Mouse (Mus musculus): ENCODE data around the gene Arl6ip4. TPM values are rescaled to one million over a fixed set of nuclear protein-coding genes. Genes with fewer than 3 reads are reported as not detected.

Gene Arl6ip4
- polyA plus RNA-seq, 1 experiment from 2014 or later: 75.5 TPM

- no peak overlapping the region for H3K9ac ChIP-seq (ENCODE audit: low read depth, low read length)
- no peak for ATAC-seq
- H3K4me3 ChIP-seq (ENCODE audit: low read depth, low read length): no peak overlapping the region
- H3K27ac ChIP-seq (ENCODE audit: low read depth, low read length): no peak overlapping the region
- 80% methylated on average over 11 of the region's 11 CpGs for WGBS
- H3K9me3 ChIP-seq (ENCODE audit: control insufficient read depth): no peaks in the 10 kb centered on the region
- no peak for TF ChIP-seq CTCF (IDR thresholded peaks at IDR 0.05; ENCODE audit: low read depth)
- no peaks in the 10 kb centered on the region; the same call in 1 of the 2 replicates for H3K36me3 ChIP-seq (ENCODE audit: control insufficient read depth, insufficient read depth)
- no peak overlapping the region for H3K4me2 ChIP-seq (replicated peaks; ENCODE audit: low read depth)
- no peaks in the 10 kb centered on the region for H3K27me3 ChIP-seq (replicated peaks; ENCODE audit: control insufficient read depth, insufficient read depth, low read length)
- H3K4me1 ChIP-seq (replicated peaks; ENCODE audit: control insufficient read depth, insufficient read depth, low read length): peaks cover 6% of the 10 kb centered on the region; the same call in 1 of the 2 replicates
These were observed 22.6 kb upstream of the Arl6ip4 start for GRCm38 (mm10) chr5:124093120-124093794.

DNA sequence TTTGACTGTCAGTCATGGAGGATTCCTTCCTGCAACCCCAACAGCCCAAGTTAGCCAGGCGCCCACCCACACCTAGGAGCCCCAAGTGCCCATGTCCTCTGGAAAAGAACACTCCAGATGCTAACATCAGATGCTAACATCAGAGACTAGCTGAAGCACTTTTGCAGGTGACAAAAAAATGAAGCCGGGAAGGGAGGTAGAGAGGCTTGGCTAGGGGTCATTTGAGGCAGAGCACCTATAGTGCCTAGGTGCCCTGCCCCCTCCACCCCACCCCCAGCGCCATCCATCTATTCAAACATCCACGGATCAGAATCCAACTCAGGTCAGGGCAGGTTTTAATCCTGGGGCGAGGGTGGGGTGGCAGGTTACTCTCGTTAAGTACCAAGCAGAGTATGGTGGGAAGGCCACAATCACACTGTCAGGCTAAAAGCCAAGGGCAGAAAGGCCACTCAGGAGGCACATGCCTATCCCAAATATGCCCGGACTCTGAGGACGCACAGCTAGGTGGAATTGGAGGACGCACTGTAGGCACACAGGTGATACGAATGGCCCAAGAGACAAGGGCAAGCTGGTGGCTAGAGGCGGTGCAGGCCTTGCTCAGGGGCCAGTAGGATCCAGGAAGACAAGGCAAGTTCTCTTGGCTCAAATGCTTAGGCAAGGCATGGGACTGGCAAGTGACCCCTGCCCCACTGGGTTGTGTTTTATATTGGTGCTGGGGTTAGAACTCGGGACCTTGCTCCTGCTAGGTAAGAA, 21.9 kb upstream of the Arl6ip4 start:
- Histone ChIP-seq H3K4me1 (replicated peaks; ENCODE audit: control insufficient read depth, insufficient read depth, low read length) (peaks cover 6% of the 10 kb centered on the region; the same call in 1 of the 2 replicates), H3K4me2 (replicated peaks; ENCODE audit: low read depth) (no peak overlapping the region), H3K9ac (ENCODE audit: low read depth, low read length) (no peak overlapping the region), H3K27me3 (replicated peaks; ENCODE audit: control insufficient read depth, insufficient read depth, low read length) (no peaks in the 10 kb centered on the region), H3K27ac (ENCODE audit: low read depth, low read length) (no peak overlapping the region), H3K36me3 (ENCODE audit: control insufficient read depth, insufficient read depth) (no peaks in the 10 kb centered on the region), H3K4me3 (ENCODE audit: low read depth, low read length) (no peak overlapping the region), H3K9me3 (ENCODE audit: control insufficient read depth) (no peaks in the 10 kb centered on the region)
- TF ChIP-seq CTCF (IDR thresholded peaks at IDR 0.05; ENCODE audit: low read depth): no peak
- no peak for ATAC-seq
- 88% methylated on average over 12 of the region's 12 CpGs for WGBS

- H3K27ac ChIP-seq (ENCODE audit: low read depth, low read length): peak overlapping the region; percentile 24; the same call in 1 of the 2 replicates
- peak overlapping the region; percentile 92 for H3K4me2 ChIP-seq (replicated peaks; ENCODE audit: low read depth)
- WGBS: 11% methylated on average over 19 of the region's 19 CpGs
- no peaks in the 10 kb centered on the region for H3K27me3 ChIP-seq (replicated peaks; ENCODE audit: control insufficient read depth, insufficient read depth, low read length)
- no peaks in the 10 kb centered on the region for H3K36me3 ChIP-seq (ENCODE audit: control insufficient read depth, insufficient read depth)
- peak; percentile 6 for ATAC-seq
- H3K4me1 ChIP-seq (replicated peaks; ENCODE audit: control insufficient read depth, insufficient read depth, low read length): peaks cover 6% of the 10 kb centered on the region; the same call in 1 of the 2 replicates
- H3K9me3 ChIP-seq (ENCODE audit: control insufficient read depth): no peaks in the 10 kb centered on the region
- peak overlapping the region; percentile 48 for H3K4me3 ChIP-seq (ENCODE audit: low read depth, low read length)
- TF ChIP-seq CTCF (IDR thresholded peaks at IDR 0.05; ENCODE audit: low read depth): no peak; the same call in 1 of the 2 replicates
- H3K9ac ChIP-seq (ENCODE audit: low read depth, low read length): peak overlapping the region; percentile 64
These were observed 20.8 kb upstream of the Arl6ip4 start for GRCm38 (mm10) chr5:124095077-124095581.

GRCm38 (mm10) chr5:124095596-124096232, 20.2 kb upstream of the Arl6ip4 start, which contains the start of gene Abcb9:
Gene Abcb9 (minus strand): TSS chr5:124095798.
- Histone ChIP-seq H3K36me3 (ENCODE audit: control insufficient read depth, insufficient read depth) (no peaks in the 10 kb centered on the region), H3K9me3 (ENCODE audit: control insufficient read depth) (no peaks in the 10 kb centered on the region), H3K9ac (ENCODE audit: low read depth, low read length) (peak within 1 kb of the TSS; percentile 64), H3K4me3 (ENCODE audit: low read depth, low read length) (peak within 1 kb of the TSS; percentile 48), H3K4me2 (replicated peaks; ENCODE audit: low read depth) (peak within 1 kb of the TSS; percentile 92), H3K4me1 (replicated peaks; ENCODE audit: control insufficient read depth, insufficient read depth, low read length) (peaks cover 6% of the 10 kb centered on the region; the same call in 1 of the 2 replicates), H3K27me3 (replicated peaks; ENCODE audit: control insufficient read depth, insufficient read depth, low read length) (no peaks in the 10 kb centered on the region), H3K27ac (ENCODE audit: low read depth, low read length) (peak within 1 kb of the TSS; percentile 24; the same call in 1 of the 2 replicates)
- under 1% methylated on average over 42 of the region's 42 CpGs for WGBS
- no peak for TF ChIP-seq CTCF (IDR thresholded peaks at IDR 0.05; ENCODE audit: low read depth)
- ATAC-seq: peak; percentile 77

GRCm38 (mm10) chr5:124098923-124099322, 17.0 kb upstream of the Arl6ip4 start:
- Histone ChIP-seq H3K9me3 (ENCODE audit: control insufficient read depth) (no peaks in the 10 kb centered on the region), H3K4me2 (replicated peaks; ENCODE audit: low read depth) (no peak overlapping the region), H3K4me3 (ENCODE audit: low read depth, low read length) (no peak overlapping the region), H3K9ac (ENCODE audit: low read depth, low read length) (no peak overlapping the region), H3K4me1 (replicated peaks; ENCODE audit: control insufficient read depth, insufficient read depth, low read length) (no peaks in the 10 kb centered on the region; the same call in 1 of the 2 replicates), H3K27ac (ENCODE audit: low read depth, low read length) (no peak overlapping the region), H3K27me3 (replicated peaks; ENCODE audit: control insufficient read depth, insufficient read depth, low read length) (no peaks in the 10 kb centered on the region), H3K36me3 (ENCODE audit: control insufficient read depth, insufficient read depth) (no peaks in the 10 kb centered on the region)
- no peak for TF ChIP-seq CTCF (IDR thresholded peaks at IDR 0.05; ENCODE audit: low read depth)
- WGBS: 85% methylated on average over 2 of the region's 2 CpGs
- no peak for ATAC-seq

Data from intestine, postnatal 0 days (tissue).